Mouse (Mus musculus) embryonic facial prominence, embryonic 12.5 days (tissue): ENCODE data around the gene Cby3. TPM values are rescaled to one million over a fixed set of nuclear protein-coding genes. Genes with fewer than 3 reads are reported as not detected.

ENCODE experiments used
- ATAC-seq: fragments of 200-750 bp; cut with Nextera tagmentation; 2 replicates; pipeline ENCODE4 v1.8.0; 2017; ENCODE audit not compliant: insufficient number of reproducible peaks, insufficient read depth, low FRiP score, low TSS enrichment
- H3K27ac ChIP-seq: fragments of 300-500 bp; sonication (generic); 2 replicates; pipeline ENCODE4 v1.5.1; 2016; ENCODE audit warnings: mild to moderate bottlenecking
- H3K27me3 ChIP-seq: fragments of 300-500 bp; sonication (generic); 2 replicates; pipeline ENCODE4 v1.6.1; 2016; ENCODE audit warnings: mild to moderate bottlenecking, moderate library complexity
- H3K36me3 ChIP-seq: fragments of 300-500 bp; sonication (generic); 2 replicates; pipeline ENCODE4 v1.6.1; 2016; ENCODE audit warnings: mild to moderate bottlenecking
- H3K4me1 ChIP-seq: fragments of 300-500 bp; sonication (generic); 2 replicates; pipeline ENCODE4 v1.6.1; 2016
- H3K4me2 ChIP-seq: fragments of 300-500 bp; sonication (generic); replicated peaks from 2 replicates; pipeline ENCODE4 v1.6.1; 2016; ENCODE audit warnings: mild to moderate bottlenecking, moderate library complexity
- H3K4me3 ChIP-seq: fragments of 300-500 bp; sonication (generic); 2 replicates; pipeline ENCODE4 v1.5.1; 2016; ENCODE audit warnings: mild to moderate bottlenecking
- H3K9ac ChIP-seq: fragments of 300-500 bp; sonication (generic); 2 replicates; pipeline ENCODE4 v1.6.1; 2016; ENCODE audit warnings: mild to moderate bottlenecking, moderate library complexity
- H3K9me3 ChIP-seq: fragments of 300-500 bp; sonication (generic); 2 replicates; pipeline ENCODE4 v1.6.1; 2016; ENCODE audit warnings: mild to moderate bottlenecking, moderate library complexity
- WGBS: fragments of 180-500 bp; shearing (Covaris S2); methylation state at CpG from one replicate; pipeline ENCODE4 v1.1.7; 2016; 5-methylcytosine and 5-hydroxymethylcytosine counted together
- microRNA counts: library from miRNA; unstranded; fragments of <30 nt; microRNA quantifications from one replicate; lab custom pipeline; 2017
- microRNA-seq: library from miRNA; unstranded; fragments of <30 nt; microRNA quantifications from one replicate; pipeline ENCODE4, GENCODE M21; 2017
- polyA plus RNA-seq: library from polyadenylated mRNA; unstranded; fragments of >200 nt; fragmentation: Nextera tagmentation; extraction: Ambion mirVana; gene quantifications from 2 replicates; pipeline ENCODE4 v1.2.1, GENCODE M21; 2016

Cby3 gene
- polyA plus RNA-seq, 1 experiment from 2014 or later, result 0.73 TPM

- Histone ChIP-seq H3K9ac (no peak overlapping the region), H3K4me2 (no peak overlapping the region), H3K36me3 (peaks cover 75% of the 10 kb centered on the region), H3K27me3 (no peaks in the 10 kb centered on the region), H3K27ac (no peak overlapping the region), H3K4me1 (no peaks in the 10 kb centered on the region), H3K9me3 (no peaks in the 10 kb centered on the region), H3K4me3 (no peak overlapping the region)
- ATAC-seq, result no peak
- WGBS, result 79% methylated on average over 11 of the region's 11 CpGs
Observed at GRCm38 (mm10) chr11:50396766-50397307, 42.6 kb downstream of the Cby3 start.

- Histone ChIP-seq H3K9me3 (no peaks in the 10 kb centered on the region), H3K4me1 (no peaks in the 10 kb centered on the region), H3K27me3 (no peaks in the 10 kb centered on the region), H3K36me3 (peaks cover 80% of the 10 kb centered on the region), H3K4me3 (no peak overlapping the region), H3K27ac (no peak overlapping the region), H3K4me2 (no peak overlapping the region), H3K9ac (no peak overlapping the region)
- no peak for ATAC-seq
- 78% methylated on average over 9 of the region's 9 CpGs for WGBS
Observed at GRCm38 (mm10) chr11:50397316-50397715, 43.1 kb downstream of the Cby3 start.

- ATAC-seq, result no peak
- Histone ChIP-seq H3K36me3 (peaks cover 83% of the 10 kb centered on the region), H3K9me3 (no peaks in the 10 kb centered on the region), H3K4me1 (no peaks in the 10 kb centered on the region), H3K27me3 (no peaks in the 10 kb centered on the region), H3K4me2 (no peak overlapping the region), H3K4me3 (no peak overlapping the region), H3K27ac (no peak overlapping the region), H3K9ac (no peak overlapping the region)
- 81% methylated on average over 13 of the region's 13 CpGs for WGBS
Observed at GRCm38 (mm10) chr11:50398803-50399202, 44.5 kb downstream of the Cby3 start.

GRCm38 (mm10) chr11:50402481-50402880, 48.2 kb downstream of the Cby3 start:
- Histone ChIP-seq H3K4me3 (no peak overlapping the region), H3K4me1 (no peaks in the 10 kb centered on the region), H3K9ac (no peak overlapping the region), H3K4me2 (no peak overlapping the region), H3K36me3 (peaks cover 70% of the 10 kb centered on the region), H3K9me3 (no peaks in the 10 kb centered on the region), H3K27me3 (no peaks in the 10 kb centered on the region), H3K27ac (no peak overlapping the region)
- WGBS, result 90% methylated on average over 3 of the region's 3 CpGs
- ATAC-seq, result no peak

DNA sequence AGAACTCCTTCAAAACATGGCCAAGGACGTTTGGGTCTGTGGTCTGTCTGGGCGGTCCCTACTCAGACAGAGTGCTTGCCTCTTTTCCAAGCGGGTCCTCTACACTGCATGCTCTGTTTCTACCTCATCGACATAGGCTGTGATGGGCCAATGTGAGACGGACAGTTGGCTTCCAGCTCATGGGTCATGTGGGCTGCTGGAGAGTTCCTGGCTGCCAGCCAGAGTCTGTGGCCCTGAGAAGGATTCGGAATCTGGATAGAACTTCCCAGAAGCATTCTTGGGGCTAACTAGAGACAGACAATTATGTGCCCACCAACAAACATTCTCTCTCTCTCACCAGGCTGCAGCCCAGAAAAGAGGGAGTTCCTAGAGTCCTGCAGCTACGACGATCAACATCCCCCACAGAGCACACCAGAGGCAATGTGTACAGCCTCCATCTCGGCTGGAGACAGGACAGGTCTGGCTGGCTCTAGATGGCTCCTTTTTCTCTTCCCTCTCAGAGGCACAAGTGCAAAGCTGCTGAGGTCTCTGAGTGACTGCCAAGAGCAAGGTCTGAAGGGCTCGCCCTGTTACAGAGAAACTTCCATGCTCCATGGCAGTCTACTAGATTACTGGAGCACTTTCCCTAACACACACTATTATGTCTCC, 49.2 kb downstream of the Cby3 start:
- Histone ChIP-seq H3K4me3 (no peak overlapping the region), H3K9me3 (no peaks in the 10 kb centered on the region), H3K27ac (no peak overlapping the region), H3K27me3 (no peaks in the 10 kb centered on the region), H3K4me1 (no peaks in the 10 kb centered on the region), H3K4me2 (no peak overlapping the region), H3K9ac (no peak overlapping the region), H3K36me3 (peaks cover 64% of the 10 kb centered on the region)
- no peak for ATAC-seq
- 84% methylated on average over 10 of the region's 10 CpGs for WGBS

GRCm38 (mm10) chr11:50407235-50407634, 53.0 kb downstream of the Cby3 start:
- Histone ChIP-seq H3K9me3 (no peaks in the 10 kb centered on the region), H3K27ac (no peak overlapping the region), H3K36me3 (peaks cover 56% of the 10 kb centered on the region), H3K4me3 (no peak overlapping the region), H3K4me2 (no peak overlapping the region), H3K27me3 (no peaks in the 10 kb centered on the region), H3K4me1 (no peaks in the 10 kb centered on the region), H3K9ac (no peak overlapping the region)
- no peak for ATAC-seq
- WGBS, result 42% methylated on average over 6 of the region's 6 CpGs

MicroRNAs encoded within 50 kb of the gene (microRNA counts, 519-probe panel; counts per million panel counts)
- microRNA mmu-miR-804 (lab: Ali Mortazavi, UCI), result 3,976 counts per million, percentile 77 among the panel's probes with 10 or more counts

Small RNAs within 50 kb of the gene (microRNA-seq; reads per million reads assigned to microRNA genes)
- not detected for gene Mir804

Other genes with a start within 250 kb of the Cby3 start
- gene Tbc1d9b, start 223.1 kb upstream of the Cby3 start, polyA plus RNA-seq, result 50.7 and 51.2 TPM in 2 replicates
- 17.8 and 18.6 TPM in 2 replicates for gene Mrnip, start 180.0 kb upstream of the Cby3 start, polyA plus RNA-seq
- 187 and 192 TPM in 2 replicates for gene Sqstm1, start 143.6 kb upstream of the Cby3 start, polyA plus RNA-seq
- 38.1 and 40.7 TPM in 2 replicates for gene Mgat4b, start 143.6 kb upstream of the Cby3 start, polyA plus RNA-seq
- gene Ltc4s, start 115.8 kb upstream of the Cby3 start, polyA plus RNA-seq, result 0.62 and 0.74 TPM in 2 replicates
- gene Maml1, start 62.2 kb upstream of the Cby3 start, polyA plus RNA-seq, result 9.2 and 9.7 TPM in 2 replicates
- gene Canx, start 28.8 kb upstream of the Cby3 start, polyA plus RNA-seq, result 287 and 307 TPM in 2 replicates
- gene Hnrnph1, start 22.5 kb downstream of the Cby3 start, polyA plus RNA-seq, result 590 and 605 TPM in 2 replicates
- gene Rufy1, start 76.7 kb downstream of the Cby3 start, polyA plus RNA-seq, result 24.9 and 27.1 TPM in 2 replicates
- gene Adamts2, start 247.6 kb downstream of the Cby3 start, polyA plus RNA-seq, result 8.7 and 9.8 TPM in 2 replicates